Mouse (Mus musculus): ENCODE measurements around the gene Actn1. TPM values are rescaled to one million over a fixed set of nuclear protein-coding genes. Genes with fewer than 3 reads are reported as not detected.

Actn1 gene
- polyA plus RNA-seq, 1 experiment, result 488 TPM

DNA sequence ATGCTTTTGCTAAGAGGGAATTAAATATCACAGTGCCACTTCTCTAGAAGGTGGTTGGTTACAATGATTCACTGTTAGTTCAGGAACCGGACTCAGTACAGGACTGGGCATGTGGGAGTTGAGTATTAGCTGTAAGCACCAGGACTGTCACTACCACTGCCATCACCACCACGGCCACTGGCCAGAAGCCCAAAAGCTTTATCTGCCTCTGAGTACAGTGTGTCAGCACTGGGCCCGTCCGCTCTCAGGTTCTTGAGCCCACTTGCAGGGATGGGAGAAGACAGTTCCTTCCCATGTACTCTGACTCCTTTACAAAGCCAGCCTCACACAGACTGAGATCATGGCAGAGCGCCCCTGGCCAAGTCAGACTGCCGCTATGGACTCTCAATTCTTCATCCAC is 16.0 kb downstream of the Actn1 start:
- Histone ChIP-seq H3K4me3 (ENCODE audit: insufficient read depth, low read length) (no peak overlapping the region), H3K27ac (ENCODE audit: insufficient read depth, low read length) (peak overlapping the region; percentile 56; the same call in 1 of the 2 replicates), H3K4me1 (ENCODE audit: control insufficient read depth, insufficient read depth, low read length) (peaks cover 57% of the 10 kb centered on the region)
- TF ChIP-seq POLR2A (IDR thresholded peaks at IDR 0.05; ENCODE audit: low read depth, low read length) (no peak), CTCF (IDR thresholded peaks at IDR 0.05; ENCODE audit: borderline replicate concordance, insufficient read depth, low read length) (no peak)

DNA sequence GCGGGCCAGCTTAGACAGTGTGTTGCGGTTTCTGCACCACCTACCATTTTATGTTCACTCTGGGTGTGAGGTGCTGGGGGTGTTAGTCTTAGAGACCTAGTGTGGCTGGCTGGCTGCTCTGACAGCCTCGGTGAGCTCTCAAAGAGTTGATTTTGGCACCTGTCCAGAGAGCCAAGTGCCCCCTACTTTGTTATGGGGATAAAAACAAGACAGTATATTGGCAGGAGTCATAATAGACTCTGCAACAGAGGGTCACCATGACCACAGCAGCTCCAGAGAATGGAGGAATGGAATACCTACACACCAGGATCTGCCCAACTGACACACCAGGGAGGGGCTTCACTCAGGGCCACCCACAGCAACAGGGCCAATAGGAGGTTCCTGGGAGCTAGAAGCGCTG is 16.8 kb downstream of the Actn1 start:
- no peak overlapping the region for H3K27ac ChIP-seq (ENCODE audit: insufficient read depth, low read length)
- H3K4me1 ChIP-seq (ENCODE audit: control insufficient read depth, insufficient read depth, low read length), result peaks cover 57% of the 10 kb centered on the region
- no peak for TF ChIP-seq CTCF (IDR thresholded peaks at IDR 0.05; ENCODE audit: borderline replicate concordance, insufficient read depth, low read length)
- no peak overlapping the region for H3K4me3 ChIP-seq (ENCODE audit: insufficient read depth, low read length)

DNA sequence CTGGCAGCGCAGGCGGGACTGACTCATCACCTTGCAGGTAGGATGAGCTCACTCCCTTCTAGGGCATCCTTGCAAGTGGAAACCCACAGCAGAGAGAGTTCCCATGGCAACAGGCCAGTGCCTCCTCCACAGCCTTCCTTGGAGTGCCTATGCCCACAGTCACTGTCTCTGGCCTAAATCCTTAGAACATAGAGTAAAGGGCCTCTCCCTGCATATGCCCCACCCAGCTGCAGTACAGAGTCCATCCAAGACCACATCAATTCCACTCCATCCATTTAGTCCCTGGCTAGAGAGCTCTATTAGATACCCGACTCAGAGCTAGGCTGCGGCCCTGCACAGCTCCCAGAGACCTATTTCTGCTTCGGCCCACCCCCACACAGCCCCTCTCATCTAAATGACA is 20.7 kb downstream of the Actn1 start:
- H3K4me3 ChIP-seq (ENCODE audit: insufficient read depth, low read length), result no peak overlapping the region
- no peak for TF ChIP-seq CTCF (IDR thresholded peaks at IDR 0.05; ENCODE audit: borderline replicate concordance, insufficient read depth, low read length)
- TF ChIP-seq POLR2A (IDR thresholded peaks at IDR 0.05; ENCODE audit: low read depth, low read length), result no peak

DNA sequence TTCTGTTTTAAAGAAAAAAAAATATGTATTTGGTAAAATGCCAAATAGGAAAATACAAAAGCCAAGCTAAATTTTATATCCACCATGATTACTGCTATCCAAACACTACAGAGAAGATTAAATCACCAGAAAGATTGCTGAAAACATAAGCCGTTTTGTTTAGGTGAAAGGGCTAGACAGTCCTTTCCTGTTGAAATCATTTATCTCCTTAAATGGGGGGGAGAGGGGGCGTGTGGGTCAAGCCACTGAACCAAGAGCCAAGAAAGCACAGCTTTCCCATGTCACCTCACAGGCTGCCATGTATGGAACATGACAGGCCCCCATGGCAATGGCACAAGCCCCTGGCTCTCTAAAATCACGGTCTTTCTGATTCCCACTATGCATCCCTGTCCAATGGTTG is 21.6 kb downstream of the Actn1 start:
- Histone ChIP-seq H3K27ac (ENCODE audit: insufficient read depth, low read length) (no peak overlapping the region), H3K4me3 (ENCODE audit: insufficient read depth, low read length) (no peak overlapping the region), H3K4me1 (ENCODE audit: control insufficient read depth, insufficient read depth, low read length) (peaks cover 31% of the 10 kb centered on the region)
- TF ChIP-seq CTCF (IDR thresholded peaks at IDR 0.05; ENCODE audit: borderline replicate concordance, insufficient read depth, low read length) (no peak), POLR2A (IDR thresholded peaks at IDR 0.05; ENCODE audit: low read depth, low read length) (no peak)

More for the DNA sequence above, 20.7 kb downstream of the Actn1 start:
- Histone ChIP-seq H3K27ac (ENCODE audit: insufficient read depth, low read length) (peak overlapping the region; percentile 13; the same call in 1 of the 2 replicates), H3K4me1 (ENCODE audit: control insufficient read depth, insufficient read depth, low read length) (peaks cover 37% of the 10 kb centered on the region)

DNA sequence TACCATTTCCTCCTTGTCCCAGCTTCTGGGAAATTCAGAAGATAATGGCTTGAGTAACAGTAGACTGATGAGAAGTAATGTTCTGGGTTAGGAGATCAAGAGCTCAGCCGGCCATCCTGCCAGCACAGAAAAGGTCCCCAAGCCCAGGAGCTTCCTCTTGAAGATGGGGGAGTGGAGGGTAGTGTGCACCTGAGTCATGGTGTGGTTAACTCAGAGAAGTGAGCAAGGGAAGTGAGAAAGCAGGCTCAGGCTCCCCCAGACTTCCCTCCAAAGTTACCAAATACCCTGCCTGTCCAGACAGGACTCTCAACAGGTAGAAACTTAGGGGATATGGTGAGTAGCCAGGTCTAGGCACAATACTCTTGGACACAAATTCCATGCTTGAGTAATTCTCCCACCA is 24.9 kb downstream of the Actn1 start:
- TF ChIP-seq CTCF (IDR thresholded peaks at IDR 0.05; ENCODE audit: borderline replicate concordance, insufficient read depth, low read length), result no peak
- no peak for TF ChIP-seq POLR2A (IDR thresholded peaks at IDR 0.05; ENCODE audit: low read depth, low read length)
- Histone ChIP-seq H3K4me1 (ENCODE audit: control insufficient read depth, insufficient read depth, low read length) (peaks cover 44% of the 10 kb centered on the region), H3K4me3 (ENCODE audit: insufficient read depth, low read length) (no peak overlapping the region), H3K27ac (ENCODE audit: insufficient read depth, low read length) (peak overlapping the region; percentile 67; the same call in 1 of the 2 replicates)

DNA sequence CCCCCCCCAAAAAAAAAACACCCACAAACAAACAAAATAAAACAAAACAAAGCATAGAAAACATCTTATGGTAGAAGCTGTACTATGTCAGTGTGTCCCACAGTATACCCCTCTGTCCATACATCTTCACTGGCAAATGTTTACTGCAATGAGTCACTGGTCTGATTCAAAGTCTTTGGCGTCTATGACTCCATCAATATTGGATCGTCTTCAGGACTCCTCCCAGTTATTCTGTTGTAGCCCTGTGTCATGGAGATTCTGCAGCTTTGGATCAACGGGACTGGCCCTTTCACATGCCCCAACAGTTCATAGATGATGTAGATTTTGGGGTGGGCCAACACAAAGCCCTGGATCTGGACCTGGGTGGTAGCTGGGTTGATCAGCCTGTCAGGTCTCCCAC is 25.9 kb downstream of the Actn1 start:
- TF ChIP-seq POLR2A (IDR thresholded peaks at IDR 0.05; ENCODE audit: low read depth, low read length) (no peak), CTCF (IDR thresholded peaks at IDR 0.05; ENCODE audit: borderline replicate concordance, insufficient read depth, low read length) (no peak)
- Histone ChIP-seq H3K27ac (ENCODE audit: insufficient read depth, low read length) (peak overlapping the region; percentile 67), H3K4me3 (ENCODE audit: insufficient read depth, low read length) (no peak overlapping the region), H3K4me1 (ENCODE audit: control insufficient read depth, insufficient read depth, low read length) (peaks cover 42% of the 10 kb centered on the region)

DNA sequence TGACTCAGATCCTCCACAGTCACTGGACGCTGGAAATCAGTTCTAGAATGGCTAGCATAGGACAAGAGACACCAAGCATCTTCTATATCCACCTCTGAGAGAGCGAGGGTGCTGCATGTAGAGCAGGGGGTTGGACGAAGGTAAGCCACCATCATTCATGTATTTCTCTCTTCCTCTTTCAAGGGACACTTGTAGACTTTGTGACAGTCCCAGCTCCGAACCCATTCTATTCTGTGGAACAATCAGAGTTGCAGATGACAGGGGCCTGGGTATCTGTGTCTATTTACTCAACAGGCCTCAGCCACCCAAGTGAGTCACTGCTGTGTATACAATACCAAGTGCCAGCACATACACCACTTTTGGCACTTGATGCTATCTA is 27.3 kb downstream of the Actn1 start:
- H3K4me1 ChIP-seq (ENCODE audit: control insufficient read depth, insufficient read depth, low read length), result peaks cover 47% of the 10 kb centered on the region
- no peak overlapping the region for H3K4me3 ChIP-seq (ENCODE audit: insufficient read depth, low read length)
- no peak for TF ChIP-seq CTCF (IDR thresholded peaks at IDR 0.05; ENCODE audit: borderline replicate concordance, insufficient read depth, low read length)
- no peak for TF ChIP-seq POLR2A (IDR thresholded peaks at IDR 0.05; ENCODE audit: low read depth, low read length)
- H3K27ac ChIP-seq (ENCODE audit: insufficient read depth, low read length), result peak overlapping the region; percentile 97

DNA sequence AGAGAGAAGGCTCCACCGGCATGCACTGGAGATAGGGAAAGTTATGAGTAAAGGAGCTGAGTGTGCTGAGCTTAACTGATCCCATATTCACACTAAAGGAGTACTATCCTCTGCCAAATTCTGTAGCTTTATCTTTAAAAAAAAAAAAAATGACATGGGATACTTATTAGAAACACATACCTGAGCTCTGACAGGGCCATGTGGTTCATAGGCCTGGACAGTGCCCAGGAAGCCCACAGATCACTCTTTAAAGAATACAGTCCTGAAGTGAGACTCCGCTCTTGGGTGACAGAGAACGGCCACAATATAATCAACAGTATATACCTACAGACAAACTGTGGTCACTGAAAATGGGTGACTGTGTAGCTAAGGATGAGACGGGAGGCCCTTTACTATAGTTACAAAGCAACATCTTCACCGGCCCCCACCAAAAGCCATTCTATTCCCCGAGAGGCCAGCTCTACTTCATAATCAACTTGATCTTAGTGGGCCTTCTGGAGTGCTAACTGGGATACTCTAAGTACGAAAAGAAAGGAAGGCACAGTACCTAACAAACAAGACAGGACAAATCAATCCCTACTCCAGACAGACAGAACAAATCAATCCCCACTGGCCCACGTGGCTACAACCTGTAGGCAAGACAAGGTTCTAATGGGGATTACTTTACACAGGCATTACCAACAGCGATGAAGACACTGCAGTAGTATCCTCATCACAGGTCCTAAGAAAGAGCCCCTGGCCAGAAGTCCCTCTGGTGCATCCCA is 27.9 kb downstream of the Actn1 start:
- no peak overlapping the region for H3K4me3 ChIP-seq (ENCODE audit: insufficient read depth, low read length)
- TF ChIP-seq POLR2A (IDR thresholded peaks at IDR 0.05; ENCODE audit: low read depth, low read length), result no peak
- TF ChIP-seq CTCF (IDR thresholded peaks at IDR 0.05; ENCODE audit: borderline replicate concordance, insufficient read depth, low read length), result no peak
- peaks cover 47% of the 10 kb centered on the region for H3K4me1 ChIP-seq (ENCODE audit: control insufficient read depth, insufficient read depth, low read length)
- H3K27ac ChIP-seq (ENCODE audit: insufficient read depth, low read length), result peak overlapping the region; percentile 97

DNA sequence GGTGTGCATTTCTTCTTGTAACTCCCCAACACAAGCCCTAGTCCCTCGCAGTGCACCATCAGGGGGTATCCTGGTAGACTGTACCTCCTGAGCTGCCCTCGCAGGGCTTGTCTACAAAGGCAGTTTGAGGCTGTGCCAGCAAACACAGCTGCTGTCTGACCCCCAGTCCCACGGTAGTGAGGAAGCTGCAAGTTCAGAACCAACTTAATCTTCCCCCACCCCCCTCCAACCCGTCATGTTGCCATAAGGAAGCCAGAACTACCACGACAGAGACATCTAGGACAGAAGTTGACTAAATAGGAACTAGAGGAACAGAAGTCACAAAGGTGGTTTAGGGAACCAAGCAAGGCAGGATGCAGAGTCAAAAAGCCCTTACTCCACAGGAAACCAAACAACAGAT is 28.9 kb downstream of the Actn1 start:
- H3K4me1 ChIP-seq (ENCODE audit: control insufficient read depth, insufficient read depth, low read length), result peaks cover 51% of the 10 kb centered on the region
- peak overlapping the region; percentile 97 for H3K27ac ChIP-seq (ENCODE audit: insufficient read depth, low read length)
- TF ChIP-seq CTCF (IDR thresholded peaks at IDR 0.05; ENCODE audit: borderline replicate concordance, insufficient read depth, low read length), result no peak
- no peak for TF ChIP-seq POLR2A (IDR thresholded peaks at IDR 0.05; ENCODE audit: low read depth, low read length)
- H3K4me3 ChIP-seq (ENCODE audit: insufficient read depth, low read length), result no peak overlapping the region

DNA sequence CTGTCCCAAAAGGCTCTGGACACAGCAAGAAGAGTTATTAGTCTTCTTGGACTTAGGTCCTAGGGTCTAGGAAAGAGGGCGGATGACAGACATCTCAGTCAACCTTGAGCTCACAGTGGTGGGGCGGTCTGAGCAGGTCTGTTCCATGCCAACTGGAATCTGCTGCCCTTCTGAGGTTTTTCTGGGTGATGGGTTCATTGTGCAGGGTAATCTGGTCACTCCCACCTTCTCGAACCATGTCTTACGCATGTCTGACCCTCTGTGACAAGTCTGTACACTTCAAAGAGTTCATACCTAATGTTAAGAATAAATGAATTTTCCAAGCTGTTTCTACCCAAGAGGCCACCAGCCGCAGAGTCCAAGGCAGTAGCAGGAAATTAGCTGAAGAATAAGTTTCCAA is 29.3 kb downstream of the Actn1 start:
- Histone ChIP-seq H3K27ac (ENCODE audit: insufficient read depth, low read length) (peak overlapping the region; percentile 97), H3K4me3 (ENCODE audit: insufficient read depth, low read length) (no peak overlapping the region), H3K4me1 (ENCODE audit: control insufficient read depth, insufficient read depth, low read length) (peaks cover 52% of the 10 kb centered on the region)
- TF ChIP-seq POLR2A (IDR thresholded peaks at IDR 0.05; ENCODE audit: low read depth, low read length) (no peak), CTCF (IDR thresholded peaks at IDR 0.05; ENCODE audit: borderline replicate concordance, insufficient read depth, low read length) (no peak)
